Mouse (Mus musculus): ENCODE results near the gene Pigm. TPM values are rescaled to one million over a fixed set of nuclear protein-coding genes. Genes with fewer than 3 reads are reported as not detected.

Pigm gene
- total RNA-seq, 2 experiments from 2014 or later: 13.6 to 13.8 TPM

GRCm38 (mm10) chr1:172352001-172352400, 24.3 kb upstream of the Pigm start:
- DNase-seq: no peak

GRCm38 (mm10) chr1:172352453-172352852, 23.9 kb upstream of the Pigm start:
- DNase-seq: no peak

DNA sequence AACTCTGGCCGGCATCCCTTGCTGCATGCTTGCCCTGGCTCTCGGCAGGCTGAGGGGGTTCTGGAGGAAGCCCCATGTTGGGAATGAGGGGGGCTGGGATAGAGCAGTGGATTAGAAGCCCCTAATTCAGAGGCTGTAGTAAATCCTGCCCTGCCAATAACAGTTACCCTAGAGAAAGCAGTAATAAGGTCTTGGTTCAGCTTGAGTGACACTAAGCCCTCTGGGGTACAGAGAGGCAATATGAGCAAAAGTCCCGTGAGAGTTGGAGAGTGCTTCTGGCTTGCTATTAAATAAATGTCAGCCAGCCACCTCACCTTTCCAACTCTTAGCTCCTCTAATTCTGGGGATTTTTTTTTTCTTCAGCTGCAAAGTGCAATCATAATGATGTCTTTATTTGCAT, 21.0 kb upstream of the Pigm start:
- no peak for DNase-seq

DNA sequence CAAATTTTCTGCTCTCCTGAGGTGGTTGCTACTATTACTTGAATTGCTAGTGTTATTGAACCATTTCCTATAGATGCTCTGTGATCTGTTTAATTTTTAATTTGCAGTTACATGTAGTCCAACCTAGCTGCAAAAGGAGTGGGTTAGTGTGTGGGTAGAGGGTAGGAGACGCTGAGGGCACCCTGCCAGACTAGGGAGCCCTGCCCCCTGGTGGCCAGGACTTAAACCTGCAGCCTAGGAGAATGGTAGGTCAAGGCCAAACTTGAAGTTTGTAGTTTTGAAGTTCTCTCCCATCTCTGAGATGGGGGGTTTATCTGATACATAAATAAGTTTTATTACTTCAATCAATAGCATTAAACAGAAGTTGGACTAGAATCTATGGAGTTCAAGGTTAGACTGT, 18.8 kb upstream of the Pigm start:
- DNase-seq: peak; percentile 82

- DNase-seq: no peak
These were observed 18.0 kb upstream of the Pigm start for GRCm38 (mm10) chr1:172358341-172358740.

DNA sequence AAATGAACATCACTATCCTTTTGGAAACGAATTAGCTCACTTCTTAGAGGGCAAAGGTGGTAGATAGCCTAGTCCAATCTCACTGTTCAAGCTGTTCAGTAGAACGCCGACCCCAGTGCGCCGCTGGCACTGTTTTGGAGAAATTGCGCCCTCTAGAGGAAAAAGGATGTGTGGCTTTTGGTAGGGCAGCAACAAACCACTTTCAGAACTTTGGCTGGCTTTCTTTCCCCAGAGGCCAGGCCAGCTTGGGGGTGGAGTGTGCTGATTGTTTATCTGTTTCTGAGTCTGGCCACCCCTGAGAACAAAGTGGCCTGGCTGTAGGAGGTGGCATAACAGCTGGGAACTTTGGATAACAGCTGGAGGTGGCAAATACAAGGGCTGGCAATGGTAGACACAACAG, 11.7 kb upstream of the Pigm start:
- peak; percentile 74 for DNase-seq

DNA sequence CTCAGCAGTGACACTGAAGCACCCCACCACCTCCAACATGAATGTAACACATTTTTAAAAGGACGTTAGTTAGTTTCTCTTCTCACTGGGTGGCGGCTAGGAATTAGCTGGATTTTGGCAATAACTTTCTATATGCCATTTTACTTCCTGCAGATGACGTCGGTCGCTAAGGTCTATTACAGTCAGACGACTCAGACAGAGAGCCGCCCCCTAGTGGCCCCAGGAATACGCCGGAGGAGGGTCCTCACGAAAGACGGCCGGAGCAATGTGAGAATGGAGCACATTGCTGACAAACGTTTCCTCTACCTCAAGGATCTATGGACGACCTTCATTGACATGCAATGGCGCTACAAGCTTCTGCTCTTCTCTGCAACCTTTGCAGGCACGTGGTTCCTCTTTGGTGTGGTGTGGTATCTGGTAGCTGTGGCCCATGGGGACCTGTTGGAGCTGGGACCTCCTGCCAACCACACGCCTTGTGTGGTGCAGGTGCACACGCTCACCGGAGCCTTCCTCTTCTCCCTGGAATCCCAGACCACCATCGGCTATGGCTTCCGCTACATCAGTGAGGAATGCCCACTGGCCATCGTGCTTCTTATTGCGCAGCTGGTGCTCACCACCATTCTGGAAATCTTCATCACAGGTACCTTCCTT, 7.5 kb upstream of the Pigm start:
- DNase-seq: peak; percentile 64

DNA sequence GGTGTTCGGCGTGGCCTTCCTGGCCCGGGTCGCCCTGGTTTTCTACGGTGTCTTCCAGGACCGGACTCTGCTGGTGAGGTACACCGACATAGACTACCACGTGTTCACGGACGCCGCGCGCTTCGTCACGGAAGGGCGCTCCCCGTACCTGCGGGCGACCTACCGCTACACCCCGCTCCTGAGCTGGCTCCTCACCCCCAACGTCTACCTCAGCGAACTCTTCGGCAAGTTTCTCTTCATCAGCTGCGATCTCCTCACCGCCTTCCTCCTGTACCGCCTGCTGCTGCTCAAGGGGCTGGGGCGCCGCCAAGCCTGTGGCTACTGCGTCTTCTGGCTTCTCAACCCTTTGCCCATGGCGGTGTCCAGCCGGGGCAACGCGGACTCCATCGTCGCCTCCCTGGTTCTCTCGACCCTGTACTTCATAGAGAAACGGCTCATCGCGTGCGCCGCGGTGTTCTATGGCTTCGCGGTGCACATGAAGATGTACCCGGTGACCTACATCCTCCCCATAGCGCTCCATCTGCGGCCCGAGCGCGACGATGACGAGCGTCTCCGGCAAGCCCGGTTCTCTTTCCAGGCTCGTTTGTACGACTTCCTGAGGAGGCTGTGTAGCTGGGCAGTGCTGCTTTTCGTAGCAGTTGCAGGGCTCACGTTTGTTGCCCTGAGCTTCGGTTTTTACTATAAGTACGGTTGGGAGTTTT, 562 bp downstream of the Pigm start:
- peak; percentile 56 for DNase-seq

GRCm38 (mm10) chr1:172380066-172380465, 3.7 kb downstream of the Pigm start:
- peak; percentile 69 for DNase-seq

DNA sequence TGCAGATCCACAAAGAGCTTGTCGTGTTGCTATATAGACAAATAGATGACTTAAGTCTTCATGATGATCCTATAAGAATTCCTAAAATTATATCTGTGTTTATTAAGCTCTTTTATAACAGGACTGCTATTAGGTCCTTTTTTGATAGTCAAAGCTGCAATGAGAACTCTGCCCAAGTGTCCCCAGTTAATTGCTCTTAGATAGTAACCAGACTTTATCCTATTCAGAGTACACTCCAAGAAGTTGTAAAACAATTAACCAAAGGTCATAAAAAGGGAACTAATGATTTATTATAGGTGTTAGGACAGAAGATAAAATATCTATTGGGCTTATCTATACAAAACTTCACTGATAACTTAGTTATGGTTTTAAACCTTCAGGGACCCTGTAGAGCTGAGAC, 5.7 kb downstream of the Pigm start:
- no peak for DNase-seq

GRCm38 (mm10) chr1:172387246-172387645, 10.9 kb downstream of the Pigm start:
- no peak for DNase-seq

GRCm38 (mm10) chr1:172390769-172391168, 14.4 kb downstream of the Pigm start:
- DNase-seq: no peak

DNA sequence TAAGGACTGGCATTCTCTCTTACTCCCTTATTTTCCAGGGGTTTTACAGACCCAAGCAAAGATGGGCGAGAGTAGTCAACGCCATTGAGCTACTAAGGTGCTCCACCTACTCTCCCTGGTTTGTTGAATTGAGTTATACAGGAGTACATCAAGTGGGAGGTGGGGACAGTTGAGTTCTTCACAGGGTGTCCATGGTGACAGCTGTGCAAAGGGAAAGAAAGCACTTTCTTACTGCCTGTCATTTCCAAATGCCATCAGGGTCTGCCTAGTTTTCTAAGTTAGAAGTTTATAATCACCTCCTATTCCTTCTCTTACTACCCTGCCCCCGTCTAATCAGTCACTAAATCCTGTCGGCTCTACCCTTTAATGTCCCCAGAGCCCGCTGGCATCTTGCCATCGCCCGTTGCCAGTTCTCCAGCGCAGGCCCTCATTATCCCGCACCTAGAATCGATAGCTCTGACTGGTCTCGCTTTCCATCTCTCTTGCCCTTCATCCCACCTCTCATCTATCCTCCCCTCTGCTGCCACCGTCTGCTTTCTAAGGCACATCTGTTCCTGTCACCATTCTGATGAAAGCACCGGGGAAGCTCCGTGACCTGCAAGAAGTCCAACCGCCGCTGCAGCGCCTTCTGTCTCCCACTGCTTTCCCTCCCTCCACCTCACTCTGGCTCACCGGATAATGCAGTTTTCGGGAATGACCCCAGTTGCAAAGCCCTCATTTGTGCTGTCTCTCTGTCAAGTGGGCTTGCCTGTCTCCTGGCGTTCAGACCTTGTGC, 15.6 kb downstream of the Pigm start:
- peak; percentile 63 for DNase-seq

DNA sequence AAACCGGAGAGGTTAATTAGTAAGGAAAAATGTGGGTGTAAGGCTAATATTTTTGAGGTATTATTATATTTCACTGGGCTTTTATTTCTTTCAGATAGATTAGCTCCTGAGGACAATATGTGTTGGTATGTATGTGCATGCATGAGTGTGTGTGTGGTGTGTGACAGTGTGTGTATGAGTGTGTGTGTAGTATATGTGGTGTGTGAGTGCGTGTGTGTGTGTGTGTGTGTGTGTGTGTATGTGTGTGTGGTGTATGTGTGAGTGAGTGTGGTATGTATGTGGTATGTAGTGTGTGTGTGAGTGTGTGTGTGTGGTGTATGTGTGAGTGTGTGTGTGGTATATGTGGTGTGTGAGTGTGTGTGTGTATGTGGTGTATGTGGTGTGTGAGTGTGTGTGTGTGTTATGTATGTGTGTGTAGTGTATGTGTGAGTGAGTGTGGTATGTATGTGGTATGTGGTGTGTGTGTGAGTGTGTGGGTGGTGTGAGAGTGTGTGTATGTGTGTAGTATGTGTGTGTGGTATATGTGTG, 16.4 kb downstream of the Pigm start:
- DNase-seq: no peak

DNA sequence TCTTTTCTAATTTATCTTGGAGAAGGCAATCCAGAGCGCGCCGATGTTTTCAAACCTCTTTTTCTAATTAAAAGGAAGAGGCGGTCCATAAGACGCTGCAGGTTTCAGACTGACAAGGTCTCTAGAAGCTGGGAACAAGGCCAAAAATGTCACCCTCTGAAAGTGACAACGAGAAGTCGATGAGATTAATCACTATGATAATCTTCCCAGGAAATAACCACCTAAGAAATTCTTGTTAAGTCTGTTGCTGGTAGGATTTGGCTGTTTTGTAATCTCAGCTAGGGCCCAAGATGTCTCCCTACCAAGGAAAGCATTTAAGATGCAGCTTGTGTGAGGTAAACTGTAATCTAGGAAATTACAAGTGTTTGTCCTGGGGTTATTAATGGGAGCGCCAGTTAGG, 17.4 kb downstream of the Pigm start:
- no peak for DNase-seq

- DNase-seq: no peak
These were observed 20.8 kb downstream of the Pigm start for GRCm38 (mm10) chr1:172396996-172397752.

DNA sequence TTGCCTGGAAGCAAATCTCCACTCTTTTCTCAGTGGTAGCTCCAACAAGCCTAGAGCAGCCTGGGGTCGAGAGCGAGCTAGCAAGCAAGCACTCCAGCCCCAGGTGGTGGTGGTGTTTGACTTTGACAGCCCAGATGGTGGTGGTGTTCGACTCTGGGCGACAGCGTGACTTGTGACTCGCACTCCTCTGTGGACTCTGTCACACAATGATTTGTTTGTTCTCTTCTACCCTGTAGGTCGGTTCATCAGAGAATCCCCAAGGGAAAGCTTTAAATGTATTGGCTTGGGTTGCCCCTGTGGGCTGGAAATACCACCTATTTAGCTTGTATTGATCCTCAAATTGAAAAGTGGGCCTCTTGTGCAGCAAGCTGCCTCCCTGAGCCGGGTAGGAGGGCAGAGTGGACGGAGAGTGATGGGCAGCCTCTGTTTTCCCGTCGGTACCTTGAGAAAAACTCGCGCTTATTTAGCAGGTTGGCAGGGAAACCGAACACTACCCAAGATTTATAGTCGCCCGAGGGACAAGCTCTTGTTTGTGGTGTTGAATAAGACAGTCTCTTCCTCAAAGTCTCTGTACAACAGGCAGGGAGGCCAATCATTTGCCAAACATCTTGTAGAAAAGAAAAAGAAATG, 29.8 kb downstream of the Pigm start:
- no peak for DNase-seq

DNA sequence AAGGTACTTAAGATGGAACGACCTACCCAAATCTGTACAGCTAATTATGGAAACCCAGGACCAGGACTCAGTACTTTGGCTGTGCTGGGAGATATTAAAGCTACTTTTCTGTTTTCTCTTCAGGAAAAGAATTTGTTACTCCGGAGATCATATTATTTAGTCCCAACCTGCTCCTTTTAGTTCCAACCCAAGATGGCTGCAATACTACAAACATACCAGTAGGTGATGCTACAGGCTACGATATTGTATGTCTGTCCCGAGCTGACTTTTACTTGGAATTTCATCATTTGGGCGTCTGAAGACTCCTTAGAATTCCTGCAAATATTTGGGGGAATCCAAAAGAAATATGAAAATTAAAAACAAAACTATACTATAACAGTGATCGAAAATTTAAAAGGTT, 32.6 kb downstream of the Pigm start:
- DNase-seq: no peak

DNA sequence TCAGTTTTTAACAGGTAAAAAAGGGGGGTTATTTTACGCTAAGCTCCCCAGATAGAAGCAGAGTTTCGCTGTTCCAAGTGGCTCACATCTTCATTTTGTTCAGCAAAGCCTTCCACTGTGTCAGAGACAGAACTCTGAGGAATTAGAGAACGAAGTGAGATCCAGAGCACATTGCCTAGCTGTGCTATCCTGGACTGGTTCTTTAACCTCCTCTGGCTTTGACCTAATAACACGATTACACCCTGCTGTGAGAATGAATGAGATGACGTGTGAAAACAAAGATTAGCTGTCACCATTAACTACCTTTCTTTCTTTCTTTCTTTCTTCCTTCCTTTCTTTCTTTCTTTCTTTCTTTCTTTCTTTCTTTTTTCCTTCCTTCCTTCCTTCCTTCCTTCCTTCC, 33.1 kb downstream of the Pigm start:
- no peak for DNase-seq

- peak; percentile 81 for DNase-seq
These were observed 34.5 kb downstream of the Pigm start for GRCm38 (mm10) chr1:172410806-172411205.

- peak; percentile 85 for DNase-seq
These were observed 35.9 kb downstream of the Pigm start for GRCm38 (mm10) chr1:172412204-172412603.
